Mouse (Mus musculus) intestine, embryonic 16.5 days (tissue): ENCODE measurements at regions not wholly inside any gene's neighbourhood (a gene's known extent, or its start where the extent isn't known, plus 50 kb on each side); places are given as distances from the start of the nearest gene placed in this dataset.

ENCODE experiments used
- ATAC-seq: fragments of 200-750 bp; cut with Nextera tagmentation; 2 replicates; pipeline ENCODE4 v1.8.0; 2017; ENCODE audit warnings: moderate TSS enrichment, moderate library complexity
- H3K27ac ChIP-seq: fragments of 300-500 bp; sonication (generic); 2 replicates; pipeline ENCODE4 v1.5.1; 2014; ENCODE audit warnings: mild to moderate bottlenecking, low read length
- H3K27me3 ChIP-seq: fragments of 300-500 bp; sonication (generic); replicated peaks from 2 replicates; pipeline ENCODE4 v1.6.1; 2014; ENCODE audit warnings: low read length, control low read depth, mixed read lengths; ENCODE audit not compliant: control insufficient read depth, insufficient read depth
- H3K36me3 ChIP-seq: fragments of 300-500 bp; sonication (generic); 2 replicates; pipeline ENCODE4 v1.6.1; 2014; ENCODE audit warnings: low read length, control low read depth; ENCODE audit not compliant: control insufficient read depth, insufficient read depth
- H3K4me1 ChIP-seq: fragments of 300-500 bp; sonication (generic); 2 replicates; pipeline ENCODE4 v1.6.1; 2014; ENCODE audit warnings: low read length, control low read depth, mixed read lengths; ENCODE audit not compliant: control insufficient read depth, insufficient read depth
- H3K4me2 ChIP-seq: fragments of 300-500 bp; sonication (generic); 2 replicates; pipeline ENCODE4 v1.6.1; 2014; ENCODE audit warnings: low read depth, low read length, control low read depth
- H3K4me3 ChIP-seq: fragments of 300-500 bp; sonication (generic); 2 replicates; pipeline ENCODE4 v1.5.1; 2014; ENCODE audit warnings: mild to moderate bottlenecking, low read length
- H3K9ac ChIP-seq: fragments of 300-500 bp; sonication (generic); 2 replicates; pipeline ENCODE4 v1.6.1; 2014; ENCODE audit warnings: low read depth, low read length
- H3K9me3 ChIP-seq: fragments of 300-500 bp; sonication (generic); 2 replicates; pipeline ENCODE4 v1.6.1; 2016; ENCODE audit warnings: low read length, control low read depth; ENCODE audit not compliant: control insufficient read depth
- whole genome bisulfite sequencing: fragments of 180-500 bp; shearing (Covaris S2); extraction: QIAGEN DNeasy Blood & Tissue Kit; methylation state at CpG from one replicate; pipeline ENCODE4 v1.1.7; 2014; 5-methylcytosine and 5-hydroxymethylcytosine counted together

- Histone ChIP-seq H3K4me1 (no peaks in the 10 kb centered on the region), H3K27me3 (no peaks in the 10 kb centered on the region), H3K9me3 (no peaks in the 10 kb centered on the region), H3K9ac (no peak overlapping the region), H3K27ac (no peak overlapping the region), H3K36me3 (no peaks in the 10 kb centered on the region), H3K4me3 (no peak overlapping the region), H3K4me2 (no peak overlapping the region)
- WGBS: 75% methylated on average over 1 of the region's 1 CpGs
- no peak for ATAC-seq
Observed at GRCm38 (mm10) chr1:32858040-32858439, 310.9 kb upstream of the Gm5415 start.
